Mouse (Mus musculus) ES-E14 (cell line): ENCODE data around the gene Srgap2.

Experiments used
- CHD2 ChIP-seq: IDR thresholded peaks from 2 replicates; pipeline ENCODE4 v1.6.1; 2014; ENCODE audit warnings: mild to moderate bottlenecking, low read depth, low read length, inconsistent platforms
- MAFK ChIP-seq: IDR thresholded peaks from 2 replicates; pipeline ENCODE4 v1.6.1; 2014; ENCODE audit warnings: mild to moderate bottlenecking, low read depth, low read length, inconsistent platforms; ENCODE audit not compliant: insufficient read depth
- ZC3H11A ChIP-seq: IDR thresholded peaks from 2 replicates; pipeline ENCODE4 v1.6.1; 2012; ENCODE audit warnings: low read depth, mild to moderate bottlenecking, inconsistent platforms, low read length, borderline replicate concordance

GRCm38 (mm10) chr1:131357213-131357612 is 169.9 kb downstream of the Srgap2 start:
- TF ChIP-seq MAFK = no peak
- TF ChIP-seq ZC3H11A = no peak
- TF ChIP-seq CHD2 = no peak
